Mouse (Mus musculus): ENCODE data around the gene Cpped1.
A peak's percentile ranks its signal among the peaks of the same experiment; 100 is the strongest.

Gene Cpped1

DNA sequence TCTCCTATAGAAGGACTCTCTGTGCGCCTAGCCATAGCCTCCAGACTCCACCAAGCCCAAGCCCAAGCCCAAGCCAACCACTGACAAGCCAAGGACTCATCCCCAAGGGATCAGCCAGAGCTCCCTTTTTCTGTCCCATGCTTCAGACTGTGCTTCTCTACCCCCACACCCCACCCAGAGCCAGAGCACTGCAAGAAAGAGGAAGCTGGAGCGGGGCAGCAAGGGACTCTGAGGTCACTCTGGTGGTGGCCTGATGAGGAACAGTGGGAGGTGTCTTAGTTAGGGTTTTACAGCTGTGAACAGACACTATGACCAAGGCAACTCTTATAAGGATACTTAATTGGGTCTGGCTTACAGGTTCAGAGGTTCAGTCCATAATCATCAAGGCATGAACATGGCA lies 65.8 kb downstream of the Cpped1 start:
- no peak for DNase-seq

DNA sequence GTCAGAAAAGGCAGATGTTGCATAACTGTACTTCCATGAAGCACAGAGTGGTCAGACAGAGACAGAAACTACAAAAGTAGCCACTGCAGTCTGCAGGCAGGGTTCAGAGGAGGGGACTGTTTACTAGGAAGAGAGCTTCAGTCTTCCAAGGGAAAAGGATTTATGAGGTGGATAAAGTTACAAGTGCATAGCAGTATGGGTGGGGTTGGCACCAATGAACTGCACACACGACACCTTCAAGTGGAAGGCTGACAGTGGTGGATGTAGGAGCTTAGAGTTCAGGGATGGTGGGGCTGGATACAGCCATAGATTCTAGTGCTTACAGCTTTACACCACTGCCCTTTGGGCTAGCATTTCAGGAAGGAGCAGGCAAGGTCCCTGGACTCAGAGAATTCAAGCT lies 75.8 kb downstream of the Cpped1 start:
- no peak for DNase-seq

DNA sequence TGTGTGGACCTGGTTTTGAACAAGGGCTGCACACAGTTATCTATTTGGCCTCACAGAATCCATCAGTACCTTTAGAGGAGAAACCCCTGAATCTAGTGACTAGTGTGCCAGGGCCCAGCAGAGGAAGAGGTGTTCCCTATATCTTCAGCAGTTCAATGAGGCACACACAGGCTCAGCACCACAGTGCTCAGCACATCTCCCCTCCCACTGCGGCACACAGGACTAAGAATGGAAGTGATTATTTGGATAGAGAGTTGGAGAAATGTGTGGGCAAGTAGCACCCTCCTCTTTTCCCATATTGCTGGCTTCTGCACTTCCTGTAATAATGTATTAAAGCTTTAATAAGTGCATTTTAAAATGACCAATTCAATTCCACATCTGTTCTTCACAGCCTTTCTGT lies 80.4 kb downstream of the Cpped1 start:
- DNase-seq: no peak

DNA sequence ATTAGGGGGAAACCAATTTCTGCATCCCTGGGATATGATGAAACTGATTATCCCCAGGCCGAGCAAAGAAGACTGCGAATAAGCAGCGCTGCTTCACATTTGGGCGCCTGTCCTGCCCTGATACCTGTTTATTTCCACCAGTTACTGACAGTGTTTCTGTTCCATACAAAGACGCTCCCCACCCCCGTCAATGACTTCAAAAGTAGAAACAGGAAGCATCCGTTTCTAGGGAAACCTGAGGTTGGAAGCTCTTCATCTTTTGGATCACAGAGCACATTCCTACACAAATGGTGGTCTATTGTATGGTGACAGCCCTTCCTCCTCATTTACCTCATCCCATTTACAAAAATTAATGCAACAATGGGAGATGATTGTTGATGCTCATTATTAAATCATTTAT lies 84.4 kb downstream of the Cpped1 start:
- DNase-seq: peak; percentile 37

DNA sequence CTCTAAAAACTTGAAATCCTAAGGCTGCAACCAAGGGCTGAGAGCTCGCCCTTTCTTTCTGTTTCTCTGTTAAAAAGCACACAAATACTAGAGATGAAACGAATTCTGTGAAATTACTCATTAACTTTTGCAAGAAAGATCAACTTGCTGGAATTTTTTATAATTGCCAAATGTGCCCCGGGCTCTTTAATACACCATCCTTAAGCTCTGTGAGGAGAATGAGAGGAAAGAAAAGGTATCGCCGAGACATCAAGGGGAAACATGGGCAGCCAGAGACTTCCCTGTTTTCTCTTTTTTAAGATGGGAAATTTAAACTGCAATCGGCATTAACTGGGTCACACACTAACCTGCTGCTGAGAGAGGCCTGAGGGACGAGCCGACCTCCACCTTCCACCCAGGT lies 84.9 kb downstream of the Cpped1 start:
- DNase-seq: no peak

DNA sequence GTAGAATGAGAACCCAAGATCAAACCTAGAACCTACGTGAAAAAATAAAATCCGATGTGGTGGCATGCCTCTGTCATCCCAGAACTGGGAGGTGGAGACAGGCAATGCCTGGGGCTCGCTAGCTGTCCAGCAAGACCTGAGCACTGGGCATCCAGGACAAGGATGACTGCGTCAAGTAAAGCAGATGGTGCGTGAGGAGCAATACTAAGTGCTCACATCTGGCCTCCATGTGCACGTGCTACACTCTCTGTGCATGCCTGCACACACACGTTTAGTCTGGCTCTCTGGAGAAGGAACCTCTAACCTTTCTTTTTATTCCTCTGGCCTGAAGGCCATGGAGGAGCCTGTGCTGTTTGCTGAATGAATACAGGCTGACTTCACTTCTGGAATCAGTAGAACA lies 88.5 kb downstream of the Cpped1 start:
- DNase-seq: no peak

DNA sequence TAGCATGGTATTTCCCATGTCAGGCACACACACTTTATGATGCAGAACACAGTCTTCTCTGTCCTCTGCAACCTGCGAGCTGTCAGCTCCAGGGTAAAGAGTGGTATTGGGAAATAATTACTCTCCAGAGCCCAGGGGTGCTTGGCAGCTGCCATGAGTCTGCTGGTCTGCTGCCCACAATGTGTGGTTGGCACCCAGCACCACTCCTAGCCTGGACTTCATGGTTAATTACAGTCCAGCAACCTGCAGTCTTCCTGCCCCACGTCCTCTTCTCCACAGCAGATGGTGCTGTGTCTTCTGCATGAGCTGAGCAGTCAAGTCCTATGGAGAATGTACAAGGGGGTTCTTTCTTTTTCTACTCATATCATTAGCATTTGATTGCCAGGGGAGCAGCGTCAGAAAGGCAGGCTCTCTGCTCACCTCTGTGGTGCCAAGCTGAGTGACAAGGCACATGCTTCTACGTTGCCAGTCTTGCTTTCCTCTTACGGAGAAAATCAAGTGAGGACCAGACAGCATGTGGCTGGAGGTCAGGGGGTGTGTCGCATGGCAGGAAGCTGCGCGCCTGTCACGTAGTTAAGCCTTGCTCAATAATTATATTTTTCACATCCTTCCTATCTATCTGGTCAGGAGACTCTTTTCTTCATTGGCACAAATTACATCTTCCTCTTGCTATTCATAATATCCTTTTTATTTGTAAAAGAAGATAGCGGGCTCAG lies 94.2 kb downstream of the Cpped1 start:
- no peak for DNase-seq

DNA sequence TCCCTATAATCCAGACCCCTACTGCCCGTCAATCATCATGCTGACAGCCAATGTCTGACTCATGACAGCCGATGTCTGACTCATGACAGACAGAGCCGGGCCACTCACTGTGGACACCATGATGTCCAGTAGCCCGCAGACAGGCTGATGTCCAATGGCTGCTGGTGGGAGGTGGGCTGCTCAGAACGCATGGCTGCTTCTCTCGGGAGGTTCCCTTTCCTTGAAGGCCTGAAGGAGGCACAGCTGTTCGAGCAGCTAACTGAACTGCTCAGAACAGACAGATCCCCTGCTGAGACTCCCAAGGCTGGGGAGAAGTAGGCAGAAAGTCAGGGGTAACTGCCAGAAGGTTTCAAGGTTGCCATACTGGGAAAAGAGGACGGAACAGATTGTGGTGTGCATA lies 97.1 kb downstream of the Cpped1 start:
- no peak for DNase-seq

DNA sequence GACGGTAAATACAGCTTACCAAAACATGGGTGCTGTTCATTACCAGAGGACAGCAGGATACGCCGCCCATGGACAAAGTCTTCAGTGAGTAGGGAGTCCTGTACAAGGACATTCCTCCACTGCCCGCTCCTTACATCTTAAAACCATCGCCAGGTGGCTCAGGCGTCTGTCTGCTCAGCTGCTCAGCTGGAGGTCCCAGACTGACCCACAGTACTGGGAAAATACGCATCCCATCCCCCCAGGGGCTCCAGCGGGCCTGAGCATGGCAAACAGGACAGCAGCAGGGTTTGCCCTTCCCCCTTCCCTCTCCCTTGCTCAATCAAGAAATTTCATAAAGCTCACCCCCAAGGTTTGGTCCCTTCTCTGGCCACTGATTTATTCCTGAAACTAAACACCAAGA lies 99.6 kb downstream of the Cpped1 start:
- DNase-seq: no peak

DNA sequence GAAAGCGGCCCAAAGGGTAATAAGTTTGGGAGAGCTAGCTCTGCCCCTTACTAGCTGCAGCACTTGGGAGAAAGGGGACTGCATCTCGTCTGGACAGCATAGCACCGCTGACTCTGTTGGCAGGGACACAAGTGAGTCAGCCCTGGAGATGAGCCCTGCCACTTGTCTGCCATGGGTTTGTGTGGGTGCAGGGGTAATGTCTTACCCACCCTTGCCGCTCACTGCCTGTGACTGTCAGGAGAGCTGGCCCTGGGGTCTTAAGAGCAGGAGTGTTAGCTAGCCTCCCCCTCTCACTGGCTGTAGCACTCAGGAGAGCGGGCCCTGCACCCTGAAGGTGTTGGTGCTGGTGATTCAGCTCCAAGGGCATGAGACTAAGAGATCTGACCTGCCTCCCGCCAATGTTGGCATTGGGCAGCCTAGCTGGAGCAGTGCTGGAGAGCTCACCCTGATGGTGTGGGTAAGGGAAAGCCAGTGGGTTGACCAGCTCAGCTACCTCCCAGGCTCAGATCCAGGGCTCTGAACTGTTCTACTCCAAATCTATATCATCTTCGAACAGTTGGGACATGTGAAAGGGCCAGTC lies 107.2 kb downstream of the Cpped1 start:
- peak; percentile 12 for DNase-seq

DNA sequence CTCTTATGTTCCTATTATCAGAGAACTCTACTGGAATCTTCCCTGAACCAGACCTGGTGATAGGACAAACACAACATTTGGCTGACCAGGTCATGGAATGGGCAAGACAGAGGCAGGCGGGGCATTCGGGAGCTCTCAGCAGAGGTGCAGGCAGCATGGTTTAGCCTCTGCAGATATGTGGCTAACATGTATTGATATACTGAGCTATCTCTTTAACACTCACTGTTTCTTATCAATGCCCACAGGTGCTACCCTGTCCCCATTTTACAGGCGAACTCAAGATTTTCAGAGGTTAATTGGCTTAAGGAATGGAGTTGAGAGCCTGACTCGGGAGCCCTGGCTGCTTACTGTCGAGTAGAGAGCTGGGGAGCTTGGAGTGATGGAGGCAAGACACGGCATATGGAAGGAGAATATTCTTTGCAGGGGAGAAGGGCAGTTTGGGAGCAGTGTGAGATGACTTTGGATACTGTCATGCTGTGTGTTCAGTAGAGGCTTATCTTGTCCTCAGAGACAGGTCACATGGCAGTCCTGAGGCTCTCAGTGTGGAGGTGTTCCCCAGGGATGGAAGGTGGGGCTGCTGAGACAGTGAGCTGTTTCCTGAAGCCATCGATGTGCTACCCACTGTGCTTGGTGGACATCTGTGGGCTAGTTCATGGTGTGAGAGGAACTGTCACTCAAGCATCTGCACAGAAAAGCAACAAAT lies 113.3 kb downstream of the Cpped1 start:
- DNase-seq: no peak

DNA sequence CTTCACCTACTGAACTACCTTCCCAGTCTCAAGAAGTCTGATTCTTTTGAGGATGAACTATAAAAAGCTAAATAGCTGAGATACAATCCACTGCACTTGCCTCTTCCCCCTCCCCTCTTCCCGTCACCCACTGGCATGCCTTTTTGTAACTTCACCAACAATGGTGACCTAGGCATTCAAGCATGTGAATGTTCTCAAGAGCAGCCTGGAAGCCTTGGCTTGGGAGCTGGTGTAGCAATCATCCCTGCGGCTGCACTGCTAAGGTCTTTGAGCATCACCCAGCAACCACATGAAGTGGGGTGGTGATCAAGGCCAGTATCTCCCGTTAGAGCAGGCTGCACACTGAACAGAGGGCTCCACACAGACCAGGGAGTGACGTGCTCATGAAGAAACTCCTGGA lies 114.6 kb downstream of the Cpped1 start:
- no peak for DNase-seq

DNA sequence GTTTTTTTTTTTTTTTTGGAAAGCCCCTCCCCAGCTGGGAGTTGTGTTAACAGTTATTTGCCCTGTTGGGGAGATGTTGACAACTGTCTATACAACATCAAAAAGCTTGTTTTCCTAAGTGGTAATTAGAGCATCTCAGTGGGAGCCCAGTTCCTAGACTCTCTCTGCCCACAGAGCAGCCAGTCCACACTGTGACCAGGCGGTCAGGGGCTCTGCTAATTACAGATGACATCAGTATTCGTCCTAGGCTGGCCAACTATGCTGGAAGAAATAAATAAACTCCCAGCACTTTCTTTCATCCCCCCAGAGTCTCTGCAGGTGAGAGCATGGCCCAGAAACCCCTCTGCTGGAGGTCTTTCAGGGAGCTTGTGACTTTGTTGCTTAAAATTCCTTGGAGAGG lies 115.9 kb downstream of the Cpped1 start:
- no peak for DNase-seq

DNA sequence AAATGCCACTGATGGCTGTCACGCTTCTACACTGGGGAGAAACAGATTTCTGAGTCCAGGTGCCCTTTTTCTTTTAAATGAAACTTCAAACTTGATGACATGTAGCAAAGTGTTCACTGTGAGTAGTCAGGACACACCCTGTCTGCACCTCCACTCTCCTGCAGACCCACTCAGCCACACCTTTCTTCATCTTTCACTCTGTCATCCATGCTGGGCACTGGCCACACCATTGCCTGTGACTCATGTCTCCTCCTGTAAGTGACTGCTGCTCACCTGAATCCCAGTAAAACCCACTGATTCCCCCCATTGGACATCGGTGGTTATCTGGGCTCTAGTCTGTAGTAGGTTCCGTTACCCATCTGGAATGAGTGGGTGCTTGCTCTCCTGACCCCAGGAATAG lies 118.8 kb downstream of the Cpped1 start:
- no peak for DNase-seq

DNA sequence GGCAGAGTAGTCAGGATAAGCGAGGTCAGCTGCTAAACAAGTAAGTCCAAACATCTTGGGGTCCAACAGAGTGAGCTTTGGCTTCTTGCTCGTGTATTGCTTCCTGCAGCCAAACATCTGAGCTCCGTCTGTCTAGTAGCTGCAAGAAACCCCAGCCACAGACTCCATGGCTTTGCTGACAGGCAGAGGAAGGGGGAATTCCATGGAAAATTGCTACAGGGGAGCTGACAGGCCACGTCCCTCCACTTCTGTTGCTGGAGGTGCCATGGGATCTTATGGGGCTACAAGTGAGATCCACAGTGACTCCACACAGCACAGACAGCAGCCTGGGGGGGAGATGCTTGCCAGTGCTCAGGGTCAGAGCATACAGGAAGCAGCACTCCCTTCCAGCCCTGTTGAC lies 123.4 kb downstream of the Cpped1 start:
- no peak for DNase-seq

DNA sequence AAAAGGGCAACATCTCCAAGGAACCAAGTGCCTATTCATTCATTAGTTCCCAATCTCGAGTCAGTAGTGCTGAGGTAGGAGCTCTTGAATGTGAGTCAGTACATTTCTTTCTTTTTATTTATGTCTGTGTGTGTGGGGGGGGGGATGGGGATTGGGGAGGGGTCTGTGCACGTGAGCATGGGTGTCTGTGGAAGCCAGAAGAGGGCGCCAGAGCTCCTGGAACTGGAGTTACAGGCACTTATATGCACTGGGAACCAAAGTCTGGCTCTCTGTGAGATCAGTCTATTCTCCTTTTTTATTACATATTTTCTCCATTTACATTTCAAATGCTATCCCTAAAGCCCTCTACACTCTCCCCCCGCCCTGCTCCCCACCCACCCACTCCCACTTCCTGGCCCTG lies 124.9 kb downstream of the Cpped1 start:
- DNase-seq: no peak

DNA sequence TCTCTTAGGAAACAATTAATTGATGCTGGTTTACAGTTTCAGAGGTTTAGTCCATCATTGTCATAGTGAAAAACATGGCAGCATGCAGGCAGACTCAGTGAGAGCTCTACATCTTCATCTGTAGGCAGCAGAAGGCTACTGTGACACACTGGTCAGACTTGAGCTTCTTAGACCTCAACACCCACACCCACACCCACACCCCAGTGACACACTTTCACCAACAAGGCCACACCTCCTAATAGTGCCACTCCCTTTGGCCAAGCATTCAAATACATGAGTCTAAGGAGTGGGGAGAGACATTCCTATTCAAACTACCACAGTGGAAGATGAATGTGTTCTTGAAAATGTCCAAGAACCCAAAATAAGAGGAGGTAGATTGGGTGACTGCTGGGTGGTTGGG lies 125.9 kb downstream of the Cpped1 start:
- DNase-seq: no peak

DNA sequence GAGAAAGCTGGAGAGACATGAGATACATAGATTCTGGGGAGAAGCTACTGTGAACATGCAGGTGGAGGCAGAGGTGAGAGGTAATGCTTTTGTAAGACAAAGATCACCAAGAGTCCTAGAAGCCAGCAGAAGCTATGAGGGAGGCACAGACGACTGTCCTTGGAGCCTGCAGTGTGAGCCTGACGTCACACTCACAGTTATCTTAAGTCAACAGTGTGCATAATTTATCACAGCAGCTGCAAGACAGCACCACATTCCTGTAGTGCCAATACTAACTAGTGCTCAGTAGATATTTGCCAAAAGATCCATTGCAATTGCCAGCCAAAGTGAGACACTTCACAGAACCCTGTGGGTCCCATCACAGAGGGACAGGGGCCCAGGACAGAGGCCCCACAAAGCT lies 127.2 kb downstream of the Cpped1 start:
- peak; percentile 22 for DNase-seq

DNA sequence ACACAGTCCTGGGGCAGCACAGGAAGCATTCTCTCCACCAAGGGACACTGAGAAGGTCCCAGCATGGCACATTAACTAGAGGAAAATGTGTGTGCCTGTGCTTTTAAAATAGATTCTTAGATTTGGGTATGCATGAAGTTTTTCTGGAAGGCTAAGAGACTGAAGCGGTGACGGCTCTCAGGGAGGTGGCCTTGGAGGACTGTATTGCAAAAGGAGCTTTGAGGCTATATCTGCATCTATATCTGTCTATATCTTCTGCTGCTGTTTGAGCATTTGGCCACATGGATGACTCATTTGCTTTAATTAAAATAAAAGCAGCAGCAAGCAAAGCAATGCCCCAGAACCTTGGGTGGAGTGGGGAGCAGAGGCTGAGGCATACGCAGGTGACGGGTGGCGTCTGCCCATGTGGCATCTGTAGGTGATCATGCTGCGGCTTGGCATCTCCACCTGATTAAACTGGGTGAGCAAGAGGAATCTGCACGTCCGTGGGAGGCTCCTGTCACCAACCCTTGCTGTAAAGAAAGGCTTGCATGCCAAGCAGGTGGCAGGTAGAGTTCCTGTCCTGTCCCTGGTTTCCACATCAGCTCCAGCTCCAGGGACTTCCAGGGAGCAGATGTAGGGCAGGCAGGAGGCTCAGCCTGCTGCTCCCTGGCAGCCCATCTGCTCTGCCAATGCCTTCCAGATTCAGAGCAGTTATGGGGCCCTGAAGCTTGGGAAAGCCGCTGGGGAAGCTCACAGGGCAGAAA lies 130.4 kb downstream of the Cpped1 start:
- peak; percentile 56 for DNase-seq

DNA sequence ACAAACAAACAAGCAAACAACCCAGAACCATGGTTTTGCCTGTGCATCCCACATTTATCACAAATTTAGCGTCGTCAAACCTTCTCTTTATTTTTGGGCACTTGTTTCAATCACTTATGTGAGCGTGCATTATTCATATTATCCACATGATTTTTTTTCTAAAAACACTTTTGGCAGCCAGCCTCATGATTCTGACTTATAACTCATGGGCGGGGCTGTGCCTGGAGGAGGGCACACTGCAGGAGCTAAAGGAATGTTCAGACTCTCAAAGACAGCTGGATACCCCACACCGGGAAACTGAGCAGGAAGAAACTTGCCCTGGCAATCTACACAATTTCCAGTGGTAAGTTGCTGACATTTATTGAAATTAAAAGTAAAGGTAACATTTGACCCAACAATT lies 131.1 kb downstream of the Cpped1 start:
- peak; percentile 20 for DNase-seq

DNA sequence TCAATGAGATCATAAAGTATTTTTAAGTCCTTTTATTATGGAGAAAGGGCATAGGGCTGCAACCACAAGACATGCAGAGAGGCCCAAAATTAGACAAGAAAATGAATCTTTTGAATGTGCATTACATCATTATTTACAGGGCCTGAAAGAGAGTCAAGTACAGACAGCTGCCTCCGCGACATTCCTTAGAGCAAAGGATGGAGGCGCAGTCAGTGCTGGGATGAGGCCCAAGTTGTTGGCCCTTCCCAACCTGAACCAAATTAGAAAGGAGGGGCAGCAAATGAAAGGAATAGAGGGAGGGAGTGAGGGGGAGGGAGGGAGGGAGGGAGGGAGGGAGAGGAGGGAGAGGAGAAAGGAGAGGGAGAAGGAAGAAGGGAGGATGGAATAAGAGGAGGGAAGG lies 132.7 kb downstream of the Cpped1 start:
- no peak for DNase-seq

DNA sequence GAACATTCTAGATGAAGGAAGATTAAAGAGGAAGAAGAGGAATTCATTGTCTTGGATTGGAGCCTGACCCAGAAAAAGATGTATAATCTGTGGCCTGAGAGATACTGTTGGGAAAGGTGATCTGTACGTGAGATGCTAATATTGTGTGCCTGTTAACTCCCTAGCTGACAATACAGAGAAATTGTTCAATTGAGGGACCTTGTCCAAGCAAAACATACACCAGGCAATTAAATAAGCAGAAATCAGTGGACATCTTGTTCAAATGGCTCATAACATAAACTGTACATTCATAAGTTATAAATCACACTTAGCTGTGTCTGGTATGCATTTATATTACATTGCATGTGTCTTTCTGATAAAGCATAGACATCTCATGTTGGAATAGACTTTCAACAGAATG lies 134.9 kb downstream of the Cpped1 start:
- no peak for DNase-seq

DNA sequence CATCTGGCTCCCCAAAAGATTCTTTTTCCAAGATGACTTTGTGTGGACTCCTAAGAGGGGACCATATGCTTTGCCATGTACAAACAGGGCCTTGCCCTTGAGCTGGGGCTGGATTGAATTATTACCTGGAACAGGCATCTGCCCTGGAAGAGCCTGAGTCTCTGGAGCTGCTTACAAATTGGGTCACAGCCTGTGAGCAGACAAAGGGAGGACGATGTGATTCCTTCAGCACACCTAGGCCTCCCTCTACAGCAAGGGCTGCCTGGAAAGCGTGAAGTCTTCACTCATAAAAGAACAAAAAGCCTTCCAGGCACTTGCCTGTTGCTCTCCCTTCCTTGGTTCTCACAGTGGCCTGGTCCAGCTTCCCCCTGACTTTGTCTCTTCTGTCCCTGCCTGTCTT lies 136.9 kb downstream of the Cpped1 start:
- no peak for DNase-seq

DNA sequence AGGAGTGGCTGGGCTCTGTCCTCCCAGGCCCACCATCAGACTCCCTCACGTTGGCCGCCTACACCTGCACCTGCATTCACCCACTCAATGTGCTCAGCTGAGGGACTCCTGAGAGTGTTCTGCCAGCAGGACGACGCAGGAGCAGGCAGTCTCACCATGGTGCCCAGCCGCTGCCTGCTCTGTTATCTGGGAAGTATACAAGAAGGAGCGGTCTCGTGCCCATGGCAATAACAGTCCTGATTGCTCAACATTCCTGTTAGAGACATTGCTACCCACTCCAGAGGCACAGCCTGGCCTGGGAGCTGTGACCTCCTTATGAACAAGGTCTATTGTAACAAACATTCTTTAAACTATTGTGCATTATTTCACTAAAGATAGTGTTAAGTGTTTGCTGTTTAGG lies 151.3 kb downstream of the Cpped1 start:
- DNase-seq: no peak

All from right cerebral cortex, adult 18-20 months (tissue).